Mouse (Mus musculus) G1E (cell line): ENCODE data around the gene Arrdc1. TPM values are rescaled to one million over a fixed set of nuclear protein-coding genes. Genes with fewer than 3 reads are reported as not detected.

Source experiments
- ATAC-seq: 2 replicates; pipeline ENCODE4 v1.8.0; 2016; ENCODE audit warnings: mild to moderate bottlenecking; ENCODE audit not compliant: insufficient number of reproducible peaks, poor library complexity, low FRiP score, severe bottlenecking; ENCODE audit errors: extremely low read depth
- DNase-seq: peaks from one replicate; pipeline ENCODE4 v3.0.0; 2012; ENCODE audit warnings: low spot score
- H3K27me3 ChIP-seq: 2 replicates; pipeline ENCODE4 v1.6.1; 2012; ENCODE audit warnings: mild to moderate bottlenecking, low read length, inconsistent platforms; ENCODE audit not compliant: insufficient read depth
- H3K36me3 ChIP-seq: replicated peaks from 2 replicates; pipeline ENCODE3; 2012; ENCODE audit warnings: mild to moderate bottlenecking, inconsistent platforms
- H3K4me1 ChIP-seq: 2 replicates; pipeline ENCODE4 v1.6.1; 2012; ENCODE audit warnings: low read depth, low read length, inconsistent platforms, mixed read lengths; ENCODE audit not compliant: insufficient read depth
- H3K4me3 ChIP-seq: 2 replicates; pipeline ENCODE4 v1.5.1; 2012; ENCODE audit warnings: low read depth, mild to moderate bottlenecking, inconsistent platforms, low read length, moderate library complexity, mixed read lengths
- H3K9me3 ChIP-seq: replicated peaks from 2 replicates; pipeline ENCODE4 v1.6.1; 2012; ENCODE audit warnings: inconsistent platforms
- CTCF ChIP-seq: IDR thresholded peaks from 2 replicates; pipeline ENCODE4 v1.5.1; 2012; ENCODE audit warnings: low read depth, low read length, inconsistent platforms, mixed read lengths
- GATA1 ChIP-seq: IDR thresholded peaks from 2 replicates; pipeline ENCODE4 v1.6.1; 2012; ENCODE audit warnings: borderline replicate concordance, low read length, inconsistent platforms, mixed read lengths
- GATA2 ChIP-seq: IDR thresholded peaks from 2 replicates; pipeline ENCODE4 v1.6.1; 2012; ENCODE audit warnings: low read depth, low read length, inconsistent platforms, borderline replicate concordance
- POLR2AphosphoS5 ChIP-seq: IDR thresholded peaks from 2 replicates; pipeline ENCODE4 v1.6.1; 2012; ENCODE audit warnings: low read depth, low read length, inconsistent platforms; ENCODE audit not compliant: insufficient replicate concordance
- TAL1 ChIP-seq: conservative IDR thresholded peaks from 2 replicates; pipeline ENCODE4 v1.6.1; 2012; ENCODE audit warnings: low read depth, low read length, inconsistent platforms, mixed read lengths
- polyA plus RNA-seq: library from polyadenylated mRNA; stranded (reverse); fragments of >175 nt; gene quantifications from 2 replicates; pipeline ENCODE4 v1.2.3, GENCODE M21; 2012
- total RNA-seq, 2 experiments: library from RNA; stranded (forward) in 1 of 2; stranded (reverse) in 1 of 2; fragments of 200-1000 nt in 1 of 2; fragments of >200 nt in 1 of 2; fragmentation: Nextera tagmentation in 1 of 2; gene quantifications; 2 replicates each; pipeline ENCODE4 v1.2.3; 2014 to 2017

Gene Arrdc1
- total and polyA plus RNA-seq, 3 experiments = 41.1 to 51.6 (median 51.1) TPM

DNA sequence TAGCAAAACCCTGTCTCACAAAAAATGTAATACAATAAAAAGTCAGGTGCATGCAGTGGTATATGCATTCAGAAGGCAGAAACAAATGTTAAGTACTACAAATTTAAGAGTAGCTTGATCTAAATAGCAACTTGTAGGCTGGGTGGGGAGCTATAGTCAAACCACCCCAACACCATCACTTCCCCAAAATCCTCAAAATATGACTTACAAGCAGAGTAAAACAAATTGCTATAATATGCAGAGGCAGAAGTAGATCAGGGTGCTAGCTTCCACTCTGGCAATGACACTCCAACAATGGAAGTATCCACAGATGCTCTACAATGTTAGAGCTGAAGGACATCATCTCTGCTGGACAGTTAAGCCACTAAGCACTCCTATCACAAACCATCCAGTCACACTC, 22.5 kb downstream of the Arrdc1 start:
- no peak for ATAC-seq

GRCm38 (mm10) chr2:24912189-24912588, 22.9 kb downstream of the Arrdc1 start:
- no peak for ATAC-seq
- no peaks in the 10 kb centered on the region for H3K27me3 ChIP-seq
- H3K9me3 ChIP-seq = no peaks in the 10 kb centered on the region
- DNase-seq = no peak
- peaks cover 42% of the 10 kb centered on the region for H3K36me3 ChIP-seq
- no peak overlapping the region for H3K4me3 ChIP-seq
- H3K4me1 ChIP-seq = peaks cover 19% of the 10 kb centered on the region
- no peak for TF ChIP-seq TAL1
- no peak for TF ChIP-seq POLR2AphosphoS5
- no peak for TF ChIP-seq GATA2
- TF ChIP-seq CTCF = no peak
- TF ChIP-seq GATA1 = no peak

More for the DNA sequence above, 22.5 kb downstream of the Arrdc1 start:
- DNase-seq = no peak
- TF ChIP-seq TAL1 = no peak
- TF ChIP-seq CTCF = no peak
- TF ChIP-seq GATA2 = no peak
- no peak for TF ChIP-seq POLR2AphosphoS5
- no peak for TF ChIP-seq GATA1
- Histone ChIP-seq H3K9me3 (no peaks in the 10 kb centered on the region), H3K27me3 (no peaks in the 10 kb centered on the region), H3K4me1 (peaks cover 23% of the 10 kb centered on the region), H3K4me3 (no peak overlapping the region), H3K36me3 (peaks cover 44% of the 10 kb centered on the region)

DNA sequence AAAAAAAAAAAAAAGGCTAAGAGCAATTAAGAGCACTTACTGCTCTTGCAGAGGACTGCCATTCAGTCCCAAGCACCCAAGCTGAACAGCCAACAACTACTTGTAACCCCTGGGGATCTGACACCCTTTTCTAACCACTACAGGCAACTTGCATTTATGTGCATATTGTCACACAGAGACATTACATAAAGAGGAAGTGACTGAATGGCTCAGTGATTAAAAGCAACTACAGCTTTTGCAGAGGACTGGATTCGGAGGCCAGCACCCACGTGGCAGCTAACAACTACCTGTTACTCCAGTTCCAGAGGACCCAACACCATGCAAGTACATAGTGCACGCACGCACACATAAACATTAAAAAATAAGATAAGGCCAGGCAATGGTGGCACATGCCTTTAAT, 24.6 kb downstream of the Arrdc1 start:
- ATAC-seq (no peak; the same call in 1 of the 2 replicates), DNase-seq (peak; percentile 14)
- H3K4me3 ChIP-seq = no peak overlapping the region

DNA sequence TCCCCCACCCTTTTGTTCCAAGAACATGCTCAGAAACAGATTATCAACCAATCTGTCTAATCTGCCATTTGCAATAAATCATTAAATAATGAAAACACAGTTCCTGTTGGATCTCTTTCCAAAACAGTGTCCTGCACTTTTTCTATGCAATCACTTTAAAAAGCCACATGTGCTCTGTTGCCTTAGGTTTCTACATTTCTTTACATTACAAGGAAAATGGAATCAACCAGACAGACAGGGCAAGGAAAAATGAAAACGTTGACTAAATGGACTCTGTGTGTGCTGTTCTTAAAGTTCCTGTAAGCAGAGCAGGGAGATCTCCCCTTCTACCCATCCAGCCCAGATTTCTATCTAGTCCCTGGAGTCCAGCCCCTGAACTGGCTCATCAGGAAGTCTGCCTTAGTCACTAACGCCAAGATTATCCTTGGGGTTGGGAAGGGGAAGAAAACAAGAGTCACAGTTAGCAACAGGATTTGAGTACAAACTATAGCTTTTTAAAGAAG, 29.3 kb downstream of the Arrdc1 start:
- no peaks in the 10 kb centered on the region for H3K27me3 ChIP-seq
- peaks cover 23% of the 10 kb centered on the region for H3K4me1 ChIP-seq
- peaks cover 34% of the 10 kb centered on the region for H3K36me3 ChIP-seq
- no peak for TF ChIP-seq TAL1
- no peak for TF ChIP-seq CTCF
- TF ChIP-seq POLR2AphosphoS5 = no peak
- no peak for TF ChIP-seq GATA2
- no peak for TF ChIP-seq GATA1
- ATAC-seq = no peak
- no peak for DNase-seq
- H3K9me3 ChIP-seq = no peaks in the 10 kb centered on the region
- H3K4me3 ChIP-seq = no peak overlapping the region

More for the DNA sequence above, 24.6 kb downstream of the Arrdc1 start:
- H3K9me3 ChIP-seq = no peaks in the 10 kb centered on the region
- no peaks in the 10 kb centered on the region for H3K27me3 ChIP-seq
- TF ChIP-seq POLR2AphosphoS5 = no peak
- TF ChIP-seq GATA1 = no peak
- TF ChIP-seq GATA2 = no peak
- TF ChIP-seq CTCF = no peak
- TF ChIP-seq TAL1 = no peak
- peaks cover 44% of the 10 kb centered on the region for H3K36me3 ChIP-seq
- peaks cover 23% of the 10 kb centered on the region for H3K4me1 ChIP-seq

DNA sequence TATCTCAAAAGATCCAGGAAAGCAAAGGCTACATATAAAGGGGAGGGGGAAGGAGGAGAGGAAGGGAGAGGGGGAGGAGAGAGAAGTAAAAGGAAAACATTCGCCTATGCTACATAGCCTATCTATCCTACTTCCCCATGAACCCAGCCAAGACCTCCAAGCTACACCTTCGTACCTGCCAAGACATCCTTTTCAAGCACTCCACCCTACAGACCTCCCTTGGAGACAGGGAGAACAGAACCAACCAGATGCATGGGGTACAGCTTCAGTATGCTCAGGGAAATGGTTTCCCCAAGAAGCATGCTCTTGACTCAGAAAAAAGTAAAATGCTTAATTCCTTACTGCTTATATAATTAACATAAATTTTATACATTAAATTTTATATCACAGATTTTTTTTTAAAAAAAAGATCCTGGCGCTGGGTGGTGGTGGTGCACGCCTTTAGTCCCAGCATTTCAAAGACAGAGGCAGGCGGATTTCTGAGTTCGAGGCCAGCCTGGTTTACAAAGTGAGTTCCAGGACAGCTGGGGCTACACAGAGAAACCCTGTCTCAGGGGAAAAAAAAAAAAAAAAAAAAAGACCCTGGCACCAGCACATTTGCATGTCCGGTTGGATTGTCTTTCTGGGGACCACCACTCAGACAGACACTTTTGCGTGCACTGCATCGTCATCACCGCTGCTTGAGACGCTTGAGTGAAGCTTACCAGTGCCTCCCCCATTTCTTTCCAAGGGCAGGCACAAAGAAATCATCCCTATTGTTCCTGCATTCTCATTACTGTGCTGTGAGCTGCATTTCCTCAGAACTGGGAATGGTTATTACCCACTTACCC, 30.0 kb downstream of the Arrdc1 start:
- Histone ChIP-seq H3K27me3 (no peaks in the 10 kb centered on the region), H3K4me3 (no peak overlapping the region), H3K9me3 (no peaks in the 10 kb centered on the region), H3K4me1 (peaks cover 16% of the 10 kb centered on the region; the same call in 1 of the 2 replicates), H3K36me3 (peaks cover 33% of the 10 kb centered on the region)
- no peak for DNase-seq
- no peak for ATAC-seq
- TF ChIP-seq TAL1 = no peak
- TF ChIP-seq CTCF = no peak
- TF ChIP-seq GATA2 = no peak
- TF ChIP-seq GATA1 = no peak
- no peak for TF ChIP-seq POLR2AphosphoS5

DNA sequence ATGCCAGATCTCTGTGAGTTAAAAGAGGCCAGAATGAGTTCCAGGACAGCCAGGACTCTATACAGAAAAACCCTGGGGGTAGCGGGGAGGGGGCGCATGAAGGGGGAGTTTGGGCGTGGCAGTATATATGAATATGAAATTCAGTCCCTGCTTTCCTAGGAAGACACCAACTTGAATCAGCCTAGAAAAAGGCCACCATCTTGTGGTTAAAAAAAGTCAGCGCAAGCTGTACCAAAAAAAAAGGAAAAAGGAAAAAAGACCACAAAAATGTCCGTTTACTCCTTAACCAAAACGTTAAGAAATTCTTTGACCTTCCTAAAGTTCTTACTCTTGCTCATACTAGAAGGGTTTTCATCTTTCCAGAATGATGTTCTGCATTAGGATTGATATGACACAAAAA, 32.1 kb downstream of the Arrdc1 start:
- Histone ChIP-seq H3K27me3 (no peaks in the 10 kb centered on the region), H3K4me3 (no peak overlapping the region), H3K9me3 (no peaks in the 10 kb centered on the region), H3K36me3 (peaks cover 39% of the 10 kb centered on the region), H3K4me1 (peaks cover 16% of the 10 kb centered on the region; the same call in 1 of the 2 replicates)
- TF ChIP-seq POLR2AphosphoS5 = no peak
- TF ChIP-seq GATA1 = no peak
- TF ChIP-seq TAL1 = no peak
- TF ChIP-seq GATA2 = no peak
- TF ChIP-seq CTCF = no peak
- DNase-seq = no peak
- no peak for ATAC-seq
